Mouse (Mus musculus): ENCODE measurements around the gene Prkcb. TPM values are rescaled to one million over a fixed set of nuclear protein-coding genes. Genes with fewer than 3 reads are reported as not detected.
"Not testable (repeated sequence)": the region's sequence is repeated elsewhere in the genome, so short reads cannot be mapped to it uniquely, and the experiment has no call there.

The Prkcb gene
- total RNA-seq (2015; ENCODE audit: low replicate concordance) (26.8 and 44.7 TPM in 2 replicates), total RNA-seq (2017; ENCODE audit: low replicate concordance) (17.5 and 23.0 TPM in 2 replicates)

DNA sequence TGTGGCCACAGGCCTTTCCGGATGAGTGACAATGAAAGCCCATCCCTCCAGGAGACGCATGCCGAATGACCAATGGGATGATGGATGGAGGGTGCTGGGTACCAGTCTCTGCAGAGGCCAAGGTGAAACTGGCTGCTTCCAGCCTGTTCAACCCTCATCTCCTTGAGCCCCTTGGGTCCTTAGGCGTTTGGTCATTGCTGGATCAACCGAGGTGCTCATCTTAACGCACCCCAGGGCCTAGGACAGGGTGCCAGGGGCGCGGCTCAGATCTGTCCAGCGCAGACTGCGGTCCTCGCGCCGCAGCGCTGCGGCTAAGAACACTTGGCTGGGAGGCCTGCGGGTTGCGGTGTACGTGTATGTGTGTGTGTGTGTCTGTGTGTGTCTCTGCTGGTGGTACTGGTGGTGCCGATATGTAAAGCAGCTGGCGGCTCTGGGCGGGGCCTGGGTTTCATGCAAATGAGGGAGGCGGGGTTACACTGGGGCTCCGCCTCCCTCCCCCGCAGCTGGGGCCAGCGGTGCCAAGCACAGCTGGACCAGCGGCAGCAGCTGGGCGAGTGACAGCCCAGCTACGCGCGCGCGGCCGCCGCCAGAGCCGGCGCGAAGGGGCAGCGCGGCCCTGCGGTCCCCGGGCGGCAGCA lies at the start of gene Prkcb:
Gene Prkcb, plus strand, starts transcription at position 147 of the 638 bp plus-strand sequence.
- peak; percentile 39; the same call in 1 of the 2 replicates for ATAC-seq (replicated peaks; ENCODE audit: low FRiP score, poor library complexity, severe bottlenecking)

DNA sequence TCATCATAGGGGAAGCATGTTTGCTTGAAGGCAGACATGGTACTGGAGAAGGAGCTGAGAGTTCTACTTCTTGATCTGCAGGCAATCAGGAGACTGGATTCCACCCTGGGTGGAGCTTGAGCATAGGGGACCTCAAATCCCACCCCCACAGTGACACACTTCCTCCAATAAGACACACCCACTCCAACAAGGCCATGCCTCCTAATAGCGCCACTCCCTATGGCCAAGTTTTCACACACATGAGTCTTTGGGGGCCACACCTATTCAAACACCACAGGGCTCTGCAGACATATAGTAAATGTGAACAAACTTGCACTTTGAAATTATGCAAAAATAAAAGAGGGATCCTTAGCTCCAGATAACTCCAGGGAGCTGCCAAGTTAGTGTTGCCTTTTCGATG lies 49.6 kb upstream of the Prkcb start:
- ATAC-seq (replicated peaks; ENCODE audit: low FRiP score, poor library complexity, severe bottlenecking) = no peak

DNA sequence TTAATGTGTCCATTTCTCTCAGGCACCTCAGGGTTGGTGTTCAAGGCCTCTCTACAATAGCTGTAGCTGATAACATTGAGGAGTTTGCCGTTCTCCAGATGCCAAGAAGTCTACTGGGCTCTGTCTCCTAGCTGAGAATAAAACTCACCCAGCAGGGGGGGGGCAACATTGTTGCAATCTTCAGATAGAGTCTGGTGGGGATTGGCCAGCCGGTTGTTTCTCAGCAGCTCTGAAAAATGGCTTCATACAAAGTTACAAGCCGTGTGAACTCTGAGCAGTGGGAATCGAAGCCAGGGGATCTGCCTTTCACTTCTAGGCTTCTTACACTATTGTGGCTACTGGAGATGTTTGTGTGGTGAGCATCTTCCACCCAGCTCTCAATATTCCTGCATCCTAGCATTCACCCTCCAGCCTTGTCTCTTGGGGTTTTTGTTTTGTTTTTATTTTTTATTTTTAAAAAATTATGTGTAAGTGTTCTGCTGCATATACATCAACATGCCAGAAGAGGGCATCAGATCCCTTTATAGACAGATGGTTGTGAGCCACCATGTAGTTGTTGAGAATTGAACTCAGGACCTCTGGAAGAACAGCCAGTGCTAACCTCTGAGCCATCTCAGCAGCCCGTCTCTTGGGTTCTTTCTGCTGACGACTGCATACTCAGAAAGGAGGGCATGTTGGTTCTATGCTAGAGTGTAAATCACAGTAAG lies 48.0 kb upstream of the Prkcb start:
- ATAC-seq (replicated peaks; ENCODE audit: low FRiP score, poor library complexity, severe bottlenecking) = no peak

DNA sequence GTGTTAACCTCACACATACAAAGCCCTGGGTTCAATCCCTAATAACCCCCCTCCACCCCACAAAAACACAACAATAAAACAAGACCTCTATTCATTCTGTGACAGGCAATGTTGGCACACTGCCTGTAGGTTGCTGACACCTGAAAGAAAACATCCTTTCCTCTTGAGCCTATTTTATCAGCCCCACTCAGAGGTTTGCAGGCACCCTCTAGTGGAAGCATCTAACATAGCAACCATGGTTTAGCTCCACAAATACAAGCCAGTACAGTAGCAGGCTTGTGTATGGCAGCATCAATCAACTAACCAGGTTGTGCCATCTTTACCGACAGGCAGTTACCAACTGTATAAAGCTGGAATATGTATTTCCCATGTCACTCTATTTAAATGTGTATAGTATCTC lies 46.3 kb upstream of the Prkcb start:
- no peak for ATAC-seq (replicated peaks; ENCODE audit: low FRiP score, poor library complexity, severe bottlenecking)

DNA sequence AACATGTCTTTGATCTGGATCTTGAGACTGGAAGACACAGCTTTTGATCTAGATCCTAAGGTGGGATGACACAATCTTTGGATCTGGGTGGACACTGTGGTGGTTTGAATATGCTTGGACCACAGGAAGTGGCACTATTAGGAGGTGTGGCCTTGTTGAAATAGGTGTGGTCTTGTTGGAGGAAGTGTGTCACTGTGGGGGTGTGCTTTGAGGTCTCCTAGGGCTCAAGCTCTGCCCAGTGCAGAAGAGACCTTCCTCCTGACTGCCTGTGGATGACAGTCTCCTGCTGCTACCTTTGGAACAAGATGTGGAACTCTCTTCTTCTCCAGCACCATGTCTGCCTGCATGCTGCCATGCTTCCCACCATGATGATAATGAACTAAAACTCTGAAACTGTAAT lies 45.8 kb upstream of the Prkcb start:
- not testable (repeated sequence) for ATAC-seq (replicated peaks; ENCODE audit: low FRiP score, poor library complexity, severe bottlenecking)

DNA sequence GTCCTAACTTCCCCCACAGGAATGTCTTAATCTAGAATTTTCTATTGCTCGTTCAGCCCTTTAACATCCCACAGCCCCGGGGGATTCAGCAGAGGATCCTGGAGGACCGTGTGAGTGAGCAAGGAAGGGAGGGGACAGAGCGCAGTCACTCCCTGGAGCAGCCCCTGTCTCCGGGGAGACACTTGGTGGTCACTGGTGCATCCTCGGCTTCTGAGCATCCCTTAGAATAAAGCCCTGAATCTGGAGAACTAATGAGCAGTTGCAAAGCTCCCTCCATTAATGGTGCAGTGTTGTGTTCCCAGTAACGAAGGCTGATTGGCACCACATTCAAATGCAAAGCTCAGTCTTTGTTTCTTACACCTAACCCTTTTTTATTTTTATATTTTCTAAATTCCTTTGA lies 44.4 kb upstream of the Prkcb start:
- no peak for ATAC-seq (replicated peaks; ENCODE audit: low FRiP score, poor library complexity, severe bottlenecking)

DNA sequence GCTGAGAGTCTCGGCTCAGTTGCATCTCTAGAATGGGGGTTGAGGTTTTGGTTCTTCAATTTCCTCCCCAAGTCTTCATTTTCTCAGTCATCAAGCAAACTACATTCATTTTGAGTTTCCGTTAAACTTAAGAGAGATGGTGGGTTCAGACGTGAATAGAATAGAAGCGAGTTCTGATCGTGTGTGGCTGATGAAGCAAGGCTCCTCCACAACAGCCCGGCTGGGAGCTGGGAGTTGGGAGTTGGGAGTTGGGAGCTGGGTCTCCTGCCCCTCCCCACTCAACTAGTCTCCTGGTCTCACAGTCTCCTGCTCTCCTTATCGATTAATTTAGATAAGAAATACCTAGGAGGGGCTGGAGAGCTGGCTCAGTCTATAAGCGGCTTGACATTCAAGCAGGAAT lies 44.0 kb upstream of the Prkcb start:
- ATAC-seq (replicated peaks; ENCODE audit: low FRiP score, poor library complexity, severe bottlenecking) = no peak

DNA sequence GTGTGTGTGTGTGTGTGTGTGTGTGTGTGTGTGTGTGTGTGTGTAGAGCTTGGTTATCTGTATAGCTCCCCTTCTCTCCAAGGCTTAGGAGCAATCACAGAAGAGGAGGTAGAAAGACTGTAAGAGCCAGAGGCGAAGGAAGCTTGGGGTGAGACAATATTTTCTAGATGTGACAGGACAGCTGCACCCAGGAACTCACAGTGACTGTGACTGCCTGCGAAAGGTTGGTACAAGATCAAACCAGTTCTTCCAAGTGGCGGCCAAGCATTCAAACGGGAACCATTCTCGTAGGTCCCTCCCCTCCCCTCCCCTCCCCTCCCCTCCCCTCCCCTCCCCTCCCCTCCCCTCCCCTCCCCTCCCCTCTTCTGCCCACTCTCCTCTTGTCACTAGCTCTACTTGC lies 42.6 kb upstream of the Prkcb start:
- no peak for ATAC-seq (replicated peaks; ENCODE audit: low FRiP score, poor library complexity, severe bottlenecking)

DNA sequence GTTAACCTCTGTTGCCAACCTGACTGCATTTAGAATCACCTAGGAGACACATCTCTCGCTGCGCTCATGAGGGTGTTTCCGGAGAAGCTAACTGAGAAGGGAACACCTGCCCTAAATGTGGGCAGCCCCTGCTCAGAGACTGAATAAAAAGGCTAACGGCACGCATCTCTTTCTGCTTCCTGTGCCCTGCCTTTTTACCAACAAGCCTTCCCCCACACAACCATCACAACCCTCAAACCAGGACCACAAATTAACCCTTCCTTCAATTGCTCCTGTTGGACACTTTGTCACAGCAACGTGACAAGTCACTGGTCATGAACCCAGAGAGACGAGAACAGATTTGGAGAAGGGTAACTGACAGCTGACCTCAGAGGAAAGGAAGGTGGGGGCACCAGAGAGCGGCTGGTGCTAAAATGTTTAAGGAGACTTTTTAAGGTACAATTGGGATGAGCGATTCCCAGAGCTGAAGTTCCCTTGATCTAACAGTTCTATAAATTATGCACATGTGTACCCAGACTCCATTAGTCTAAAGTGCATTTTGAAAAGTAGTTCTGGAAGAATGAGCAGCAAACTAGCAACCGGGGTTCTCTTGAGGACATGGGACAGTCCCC lies 41.2 kb upstream of the Prkcb start:
- no peak for ATAC-seq (replicated peaks; ENCODE audit: low FRiP score, poor library complexity, severe bottlenecking)

DNA sequence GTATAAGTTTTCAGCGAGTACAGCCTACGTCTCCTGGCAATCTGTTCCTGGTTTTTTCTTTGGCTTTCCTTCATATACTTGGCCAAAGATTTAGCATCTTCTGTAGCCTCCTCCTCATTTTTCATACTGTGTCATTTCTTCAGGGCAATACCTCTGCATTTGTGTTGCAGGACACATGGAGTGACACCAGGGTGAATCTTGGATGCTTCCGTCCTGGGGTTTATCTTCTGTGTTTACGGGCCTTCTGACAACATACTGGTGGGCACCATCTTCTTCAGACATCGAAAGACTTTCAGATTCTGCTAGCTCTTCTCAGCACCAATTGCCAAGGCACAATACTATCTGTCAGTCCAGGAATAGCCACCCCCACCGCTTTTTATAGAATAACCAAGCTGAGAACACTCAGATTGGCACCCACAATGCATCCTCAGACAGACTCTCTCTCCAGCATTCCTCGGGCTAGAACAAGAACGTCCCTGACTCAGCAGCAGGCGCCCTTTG lies 39.2 kb upstream of the Prkcb start:
- ATAC-seq (replicated peaks; ENCODE audit: low FRiP score, poor library complexity, severe bottlenecking) = no peak

DNA sequence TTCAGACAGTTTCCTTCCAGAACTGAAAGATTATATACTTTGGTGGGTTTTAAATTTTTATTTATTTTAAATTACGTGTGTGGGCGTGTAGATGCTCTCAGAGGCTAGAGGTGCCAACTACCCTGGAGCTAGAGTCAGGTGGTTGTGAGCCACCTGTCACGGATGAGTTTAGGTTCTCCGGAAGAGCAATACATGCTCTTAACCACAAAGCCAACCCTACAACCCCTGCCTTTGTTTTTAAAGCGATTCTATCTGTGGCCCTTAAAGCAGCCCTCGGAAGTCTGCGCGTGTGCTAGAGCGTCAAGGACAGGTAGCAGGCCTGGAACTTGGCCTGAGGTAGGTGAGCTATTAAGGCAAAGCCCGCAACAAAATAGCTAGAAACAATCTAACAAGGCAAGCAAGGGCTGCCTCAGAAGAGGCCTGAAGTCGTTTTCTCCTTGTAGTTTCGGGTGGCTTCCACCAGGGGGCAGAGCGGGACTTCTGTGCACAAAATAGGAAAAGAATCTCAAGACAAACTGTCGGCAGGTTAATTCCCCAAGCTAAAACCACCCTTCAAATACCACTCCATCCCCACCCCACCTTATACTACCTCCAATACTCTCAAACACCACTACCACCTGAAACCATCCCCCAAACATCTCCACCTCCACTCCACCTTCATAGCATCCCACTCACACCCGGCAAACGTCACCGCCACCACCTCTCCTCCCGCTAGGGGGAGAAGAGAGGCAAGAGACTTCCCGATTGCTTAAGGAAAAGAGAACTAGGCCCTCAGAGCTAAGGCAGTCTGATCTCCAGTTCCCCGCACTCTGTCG lies 37.1 kb upstream of the Prkcb start:
- no peak; the same call in 1 of the 2 replicates for ATAC-seq (replicated peaks; ENCODE audit: low FRiP score, poor library complexity, severe bottlenecking)

DNA sequence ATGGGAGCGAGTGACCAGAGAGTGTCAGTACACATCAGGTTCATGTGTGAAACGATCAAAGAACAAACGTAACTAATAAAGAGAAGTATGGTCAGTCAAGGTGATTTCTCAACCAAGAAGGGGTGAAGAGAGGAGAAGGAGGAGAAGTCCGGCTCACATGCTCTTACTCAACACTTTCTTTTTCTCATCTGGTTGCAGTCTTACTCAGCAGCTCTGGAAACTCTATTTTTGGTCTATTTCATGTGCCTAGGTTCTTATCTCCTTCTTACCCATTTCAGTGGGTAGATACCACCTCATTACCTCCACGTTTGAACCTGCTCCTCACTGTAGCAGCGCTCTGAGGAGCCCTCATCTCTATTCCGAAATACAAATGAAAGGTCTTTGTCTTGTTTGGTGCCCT lies 31.8 kb upstream of the Prkcb start:
- ATAC-seq (replicated peaks; ENCODE audit: low FRiP score, poor library complexity, severe bottlenecking) = no peak

DNA sequence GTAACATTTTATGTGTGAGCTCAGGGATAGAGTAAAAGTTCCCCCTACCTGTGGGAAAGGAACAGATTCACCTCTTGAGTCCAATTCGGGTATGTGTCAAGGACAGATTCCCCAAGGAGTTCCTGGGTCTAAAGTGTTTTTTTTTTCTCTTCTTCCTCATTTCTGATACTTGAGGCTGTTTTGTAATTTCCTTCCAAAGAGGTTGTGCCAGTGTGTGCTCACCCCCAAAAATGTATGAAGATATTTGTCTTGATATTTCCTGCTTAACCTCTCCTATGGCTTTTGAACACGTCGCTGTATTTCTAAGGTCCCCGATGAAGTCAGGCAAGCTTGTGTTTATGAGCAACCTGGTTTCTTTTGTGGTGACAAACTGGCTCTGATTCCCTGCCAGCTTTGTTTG lies 30.0 kb upstream of the Prkcb start:
- ATAC-seq (replicated peaks; ENCODE audit: low FRiP score, poor library complexity, severe bottlenecking) = no peak

DNA sequence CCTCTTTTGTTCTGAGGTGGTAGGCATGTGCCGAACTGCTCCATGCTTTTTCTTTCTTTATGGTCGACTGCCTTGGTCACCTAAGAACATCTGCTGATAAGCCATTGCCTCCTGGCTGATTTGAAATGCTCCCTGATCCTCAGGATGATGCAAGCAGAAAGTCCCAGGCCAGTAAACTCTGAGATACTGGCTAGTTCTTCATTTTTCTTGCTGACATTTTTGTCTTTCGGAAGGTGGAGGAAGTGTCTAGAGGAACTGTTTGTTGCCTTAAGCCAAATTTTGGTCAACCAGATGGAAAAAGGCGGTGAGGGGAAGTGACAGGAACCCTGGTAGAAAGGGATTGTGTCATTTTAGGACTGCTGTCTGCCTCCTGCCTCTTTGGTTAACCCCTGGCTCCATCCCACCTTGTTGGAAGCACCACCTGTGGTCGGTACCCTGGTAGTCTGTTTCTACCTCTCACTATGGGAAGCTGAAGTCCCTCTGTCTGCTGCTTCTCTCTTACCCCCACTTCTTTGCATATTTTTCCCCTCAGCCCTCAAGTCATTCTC lies 28.4 kb upstream of the Prkcb start:
- no peak for ATAC-seq (replicated peaks; ENCODE audit: low FRiP score, poor library complexity, severe bottlenecking)

DNA sequence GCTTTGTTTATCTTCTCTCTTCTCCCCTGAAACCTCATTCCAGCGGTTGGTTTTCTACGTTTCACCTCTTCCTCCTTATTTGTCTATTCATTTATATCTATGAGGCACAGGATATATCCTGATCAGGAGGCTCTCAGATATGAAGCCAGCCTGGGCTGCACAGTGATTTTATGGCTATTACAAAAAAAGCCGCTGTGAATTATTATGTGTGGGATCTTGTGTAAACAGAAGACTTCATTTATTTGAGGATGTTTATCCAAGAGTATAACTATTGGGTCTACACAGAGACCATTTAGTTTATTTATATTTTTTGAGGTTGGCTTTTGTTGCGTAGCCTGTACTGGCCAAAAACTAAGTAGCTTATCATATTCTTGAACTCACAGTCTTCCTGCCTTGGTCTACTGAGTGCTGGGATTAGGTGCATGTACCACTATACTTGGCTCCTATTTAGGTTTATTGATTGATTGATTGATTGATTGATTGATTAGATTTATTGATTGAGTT lies 19.5 kb upstream of the Prkcb start:
- no peak for ATAC-seq (replicated peaks; ENCODE audit: low FRiP score, poor library complexity, severe bottlenecking)

DNA sequence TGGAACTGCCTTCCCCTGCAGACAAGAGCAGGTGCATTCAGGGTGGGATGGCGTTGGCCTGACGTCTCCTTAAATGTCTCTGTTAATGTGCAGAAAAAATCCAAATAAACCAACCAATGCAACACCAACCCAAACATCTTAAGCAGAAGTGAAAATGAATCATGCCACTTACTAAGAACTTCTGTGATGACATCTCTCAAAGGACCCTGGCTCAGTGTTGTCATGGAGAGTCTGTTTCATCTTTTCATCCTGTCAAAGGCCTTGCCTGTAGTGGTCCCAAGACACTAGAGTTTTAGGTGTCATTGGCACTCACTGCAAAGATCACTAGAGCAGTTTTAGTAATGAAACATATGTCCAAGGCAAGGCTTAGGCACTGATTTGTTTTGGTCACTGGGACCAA lies 16.2 kb upstream of the Prkcb start:
- no peak for ATAC-seq (replicated peaks; ENCODE audit: low FRiP score, poor library complexity, severe bottlenecking)

DNA sequence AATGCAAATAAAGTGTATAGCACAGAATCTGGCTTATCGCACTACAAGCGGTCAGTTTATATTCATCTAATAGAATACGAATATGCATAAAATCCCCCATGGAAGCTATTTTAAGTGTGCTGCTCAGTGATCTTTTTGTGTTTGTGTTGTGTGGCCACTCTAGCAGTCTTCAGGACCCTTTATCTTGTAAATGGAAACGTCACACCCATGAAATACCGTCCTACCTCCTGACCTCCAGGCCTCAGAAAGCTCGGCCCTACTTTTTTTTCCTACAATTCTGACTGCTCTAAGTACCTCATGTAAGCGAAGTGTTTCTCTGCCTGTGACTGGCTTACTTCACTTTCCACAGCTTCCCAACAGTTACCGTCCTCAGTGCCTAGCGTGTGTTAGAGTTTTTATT lies 9.0 kb upstream of the Prkcb start:
- no peak for ATAC-seq (replicated peaks; ENCODE audit: low FRiP score, poor library complexity, severe bottlenecking)

DNA sequence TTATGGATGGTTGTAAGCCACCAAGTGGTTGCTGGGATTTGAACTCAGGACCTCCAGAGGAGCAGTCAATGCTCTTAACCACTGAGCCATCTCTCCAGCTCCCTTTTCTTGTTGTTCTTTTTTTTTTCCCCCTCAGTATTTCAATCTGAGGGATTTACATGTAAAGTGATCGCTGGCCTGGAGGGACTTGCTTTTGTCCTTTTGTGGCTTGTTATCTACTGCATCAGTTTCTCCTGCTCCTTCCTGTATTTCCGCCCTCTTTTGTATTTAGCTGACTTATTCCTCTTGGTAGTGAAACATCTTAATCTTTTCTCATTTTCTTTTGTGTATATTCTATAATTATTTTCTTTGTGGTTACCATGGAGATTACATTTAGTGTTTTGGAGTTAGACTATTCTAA lies 8.2 kb upstream of the Prkcb start:
- no peak for ATAC-seq (replicated peaks; ENCODE audit: low FRiP score, poor library complexity, severe bottlenecking)

DNA sequence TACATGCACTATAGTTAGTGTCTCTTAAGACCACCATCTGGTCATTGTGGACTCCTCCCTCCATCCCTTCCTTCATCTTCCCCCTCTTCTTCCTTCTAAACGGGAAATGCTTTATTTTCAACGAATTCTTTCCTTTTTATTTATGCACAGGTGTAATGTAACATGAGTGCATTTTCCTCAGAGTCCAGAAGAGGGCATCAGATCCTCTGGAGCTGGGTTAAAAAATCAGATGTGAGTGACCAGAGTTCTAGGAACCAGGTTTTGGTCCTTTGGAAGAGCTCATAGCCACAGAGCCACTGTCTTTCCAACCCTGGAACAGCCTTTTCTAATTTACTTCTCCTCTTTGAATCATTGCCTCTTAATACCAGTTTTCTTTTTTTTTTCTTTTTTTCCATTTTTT lies 6.0 kb upstream of the Prkcb start:
- ATAC-seq (replicated peaks; ENCODE audit: low FRiP score, poor library complexity, severe bottlenecking) = no peak

DNA sequence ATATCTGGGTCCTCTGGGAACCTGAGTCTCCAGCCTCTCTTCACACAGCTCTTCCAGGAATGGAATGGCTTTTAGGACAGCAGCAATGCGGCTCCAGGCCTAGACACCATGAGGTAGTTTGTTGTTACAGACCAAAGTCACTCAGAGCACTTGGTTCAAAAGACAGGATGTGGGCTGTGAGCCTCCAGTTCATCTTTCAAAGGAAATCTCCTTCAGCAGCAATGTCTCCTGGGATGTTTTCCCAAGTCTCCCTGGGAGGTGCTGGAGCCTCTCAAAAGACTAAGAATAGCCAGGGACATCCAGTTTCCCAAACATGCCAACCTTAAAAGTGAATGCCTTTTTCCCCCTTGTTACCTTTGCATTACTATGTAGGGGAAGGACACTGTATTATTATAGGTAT lies 1.3 kb upstream of the Prkcb start:
- no peak for ATAC-seq (replicated peaks; ENCODE audit: low FRiP score, poor library complexity, severe bottlenecking)
